Mouse (Mus musculus): ENCODE data around the gene Mei1.

The Mei1 gene

GRCm38 (mm10) chr15:82152435-82152834, 82.6 kb downstream of the Mei1 start:
- DNase-seq = no peak

GRCm38 (mm10) chr15:82156298-82156697, 86.5 kb downstream of the Mei1 start:
- no peak for DNase-seq

- no peak for DNase-seq
Observed at GRCm38 (mm10) chr15:82156902-82157301, 87.1 kb downstream of the Mei1 start.

- no peak for DNase-seq
Observed at GRCm38 (mm10) chr15:82158243-82159035, 88.6 kb downstream of the Mei1 start.

- no peak for DNase-seq
Observed at GRCm38 (mm10) chr15:82159471-82159870, 89.7 kb downstream of the Mei1 start.

- no peak for DNase-seq
Observed at GRCm38 (mm10) chr15:82160731-82161640, 91.2 kb downstream of the Mei1 start.

GRCm38 (mm10) chr15:82161965-82162600, 92.3 kb downstream of the Mei1 start:
- DNase-seq = no peak

- DNase-seq = no peak
Observed at GRCm38 (mm10) chr15:82163356-82164060, 93.7 kb downstream of the Mei1 start.

- no peak for DNase-seq
Observed at GRCm38 (mm10) chr15:82164061-82164399, 94.2 kb downstream of the Mei1 start.

- no peak for DNase-seq
Observed at GRCm38 (mm10) chr15:82164496-82164895, 94.7 kb downstream of the Mei1 start.

- peak; percentile 90 for DNase-seq
Observed at GRCm38 (mm10) chr15:82165332-82166239, 95.8 kb downstream of the Mei1 start.

GRCm38 (mm10) chr15:82166240-82167100, 96.7 kb downstream of the Mei1 start:
- DNase-seq = no peak

GRCm38 (mm10) chr15:82167201-82168168, 97.7 kb downstream of the Mei1 start:
- peak; percentile 76 for DNase-seq

- DNase-seq = no peak
Observed at GRCm38 (mm10) chr15:82169671-82170070, 99.9 kb downstream of the Mei1 start.

GRCm38 (mm10) chr15:82170437-82171377, 100.9 kb downstream of the Mei1 start:
- no peak for DNase-seq

GRCm38 (mm10) chr15:82172648-82173047, 102.9 kb downstream of the Mei1 start:
- DNase-seq = no peak

- DNase-seq = no peak
Observed at GRCm38 (mm10) chr15:82175091-82175490, 105.3 kb downstream of the Mei1 start.

Data from kidney, adult 9 months (tissue).